Mouse (Mus musculus): ENCODE data around the gene Gabbr2. TPM values are rescaled to one million over a fixed set of nuclear protein-coding genes. Genes with fewer than 3 reads are reported as not detected.

The Gabbr2 gene
- polyA plus RNA-seq, 1 experiment from 2014 or later = 0.78 TPM

GRCm38 (mm10) chr4:46879943-46880342 lies 111.7 kb downstream of the Gabbr2 start:
- Histone ChIP-seq H3K27me3 (replicated peaks; ENCODE audit: control insufficient read depth, insufficient read depth, low read length) (no peaks in the 10 kb centered on the region), H3K9ac (ENCODE audit: low read depth, low read length) (no peak overlapping the region), H3K4me2 (ENCODE audit: low read depth, low read length) (no peak overlapping the region), H3K4me3 (ENCODE audit: low read depth, low read length) (no peak overlapping the region), H3K27ac (replicated peaks; ENCODE audit: low read depth, low read length) (no peak overlapping the region), H3K36me3 (ENCODE audit: control insufficient read depth, insufficient read depth, low read length) (no peaks in the 10 kb centered on the region), H3K9me3 (ENCODE audit: control insufficient read depth, low read length) (no peaks in the 10 kb centered on the region), H3K4me1 (ENCODE audit: control insufficient read depth, insufficient read depth, low read length) (peaks cover 8% of the 10 kb centered on the region; the same call in 1 of the 2 replicates)
- no peak for ATAC-seq (ENCODE audit: low read depth)
- DNase-seq (ENCODE audit: low spot score) = no peak
- 53% methylated on average over 4 of the region's 4 CpGs for WGBS

DNA sequence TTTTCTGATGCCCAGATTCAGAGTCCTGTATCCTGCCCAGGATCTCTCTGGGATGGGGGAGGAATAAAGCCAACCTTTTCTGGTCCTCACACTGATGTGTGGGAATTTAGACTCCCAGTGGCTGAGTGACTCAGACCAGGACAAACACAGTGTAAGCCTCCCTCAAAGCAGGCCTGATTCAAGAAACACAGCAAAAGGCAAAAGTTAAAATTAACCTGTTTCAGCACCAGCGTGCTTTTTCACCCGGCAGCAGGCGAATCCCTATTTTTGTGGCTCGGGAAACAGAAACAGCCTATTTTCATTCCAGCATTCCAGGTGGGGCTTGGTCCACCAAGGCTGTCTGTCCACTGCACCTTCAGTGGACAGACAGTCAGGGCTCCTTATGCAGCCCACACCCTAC lies 118.9 kb downstream of the Gabbr2 start:
- DNase-seq (ENCODE audit: low spot score) = no peak
- 86% methylated on average over 4 of the region's 4 CpGs for WGBS
- no peaks in the 10 kb centered on the region for H3K9me3 ChIP-seq (ENCODE audit: control insufficient read depth, low read length)
- no peak overlapping the region for H3K4me2 ChIP-seq (ENCODE audit: low read depth, low read length)
- no peak for ATAC-seq (ENCODE audit: low read depth)
- H3K36me3 ChIP-seq (ENCODE audit: control insufficient read depth, insufficient read depth, low read length) = no peaks in the 10 kb centered on the region
- H3K4me1 ChIP-seq (ENCODE audit: control insufficient read depth, insufficient read depth, low read length) = no peaks in the 10 kb centered on the region
- H3K9ac ChIP-seq (ENCODE audit: low read depth, low read length) = no peak overlapping the region
- H3K27ac ChIP-seq (replicated peaks; ENCODE audit: low read depth, low read length) = no peak overlapping the region
- H3K27me3 ChIP-seq (replicated peaks; ENCODE audit: control insufficient read depth, insufficient read depth, low read length) = no peaks in the 10 kb centered on the region; the same call in 1 of the 2 replicates
- no peak overlapping the region for H3K4me3 ChIP-seq (ENCODE audit: low read depth, low read length)

DNA sequence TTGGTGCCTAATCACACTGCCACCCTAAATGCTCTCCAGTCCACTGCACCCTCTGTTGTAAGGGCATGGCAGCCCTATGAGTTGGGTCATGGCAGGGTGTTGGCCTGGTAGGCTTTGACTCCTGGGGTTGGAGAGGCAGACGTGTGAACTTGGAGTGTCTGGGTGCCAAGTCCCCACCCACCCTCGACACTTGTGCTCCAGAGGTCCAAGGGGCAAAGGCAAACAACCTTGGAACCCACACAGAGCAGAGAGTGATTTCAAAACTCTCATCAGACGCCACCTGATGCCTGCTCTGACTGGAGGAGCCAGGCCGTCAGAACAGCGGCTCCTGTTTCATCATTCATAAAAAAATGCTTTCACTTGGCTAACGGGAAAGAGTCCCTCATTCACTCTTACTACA lies 121.5 kb downstream of the Gabbr2 start:
- no peaks in the 10 kb centered on the region; the same call in 1 of the 2 replicates for H3K27me3 ChIP-seq (replicated peaks; ENCODE audit: control insufficient read depth, insufficient read depth, low read length)
- H3K9ac ChIP-seq (ENCODE audit: low read depth, low read length) = no peak overlapping the region
- H3K4me3 ChIP-seq (ENCODE audit: low read depth, low read length) = no peak overlapping the region
- DNase-seq (ENCODE audit: low spot score) = no peak
- no peak overlapping the region for H3K4me2 ChIP-seq (ENCODE audit: low read depth, low read length)
- no peaks in the 10 kb centered on the region for H3K36me3 ChIP-seq (ENCODE audit: control insufficient read depth, insufficient read depth, low read length)
- no peaks in the 10 kb centered on the region for H3K9me3 ChIP-seq (ENCODE audit: control insufficient read depth, low read length)
- WGBS = 38% methylated on average over 6 of the region's 6 CpGs
- no peaks in the 10 kb centered on the region for H3K4me1 ChIP-seq (ENCODE audit: control insufficient read depth, insufficient read depth, low read length)
- no peak for ATAC-seq (ENCODE audit: low read depth)
- no peak overlapping the region for H3K27ac ChIP-seq (replicated peaks; ENCODE audit: low read depth, low read length)

GRCm38 (mm10) chr4:46869380-46869779 lies 122.3 kb downstream of the Gabbr2 start:
- H3K27ac ChIP-seq (replicated peaks; ENCODE audit: low read depth, low read length) = no peak overlapping the region
- H3K36me3 ChIP-seq (ENCODE audit: control insufficient read depth, insufficient read depth, low read length) = no peaks in the 10 kb centered on the region
- H3K4me2 ChIP-seq (ENCODE audit: low read depth, low read length) = no peak overlapping the region
- 86% methylated on average over 2 of the region's 2 CpGs for WGBS
- no peaks in the 10 kb centered on the region; the same call in 1 of the 2 replicates for H3K4me1 ChIP-seq (ENCODE audit: control insufficient read depth, insufficient read depth, low read length)
- DNase-seq (ENCODE audit: low spot score) (no peak), ATAC-seq (ENCODE audit: low read depth) (no peak)
- no peak overlapping the region for H3K4me3 ChIP-seq (ENCODE audit: low read depth, low read length)
- H3K27me3 ChIP-seq (replicated peaks; ENCODE audit: control insufficient read depth, insufficient read depth, low read length) = no peaks in the 10 kb centered on the region; the same call in 1 of the 2 replicates
- no peak overlapping the region for H3K9ac ChIP-seq (ENCODE audit: low read depth, low read length)
- H3K9me3 ChIP-seq (ENCODE audit: control insufficient read depth, low read length) = no peaks in the 10 kb centered on the region

DNA sequence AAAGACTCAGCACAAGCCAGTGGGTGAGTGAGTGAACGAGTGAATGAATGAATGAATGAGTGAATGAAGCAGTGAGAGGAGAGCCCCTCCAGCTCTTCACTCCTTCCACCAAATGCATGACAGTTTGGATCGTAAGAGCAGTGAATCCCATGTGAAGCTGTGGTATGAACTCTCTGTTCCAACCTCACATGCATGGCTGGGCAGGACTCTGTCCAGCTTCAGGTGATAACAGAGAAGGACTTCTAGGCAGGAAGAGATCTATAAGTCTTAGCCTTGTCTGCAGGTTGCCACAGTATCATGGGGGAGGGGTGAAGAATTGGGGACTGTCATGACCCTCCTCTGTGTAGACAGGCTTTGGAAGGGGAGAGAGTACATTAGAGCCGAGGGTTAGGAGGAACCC lies 122.8 kb downstream of the Gabbr2 start:
- Histone ChIP-seq H3K9ac (ENCODE audit: low read depth, low read length) (no peak overlapping the region), H3K4me3 (ENCODE audit: low read depth, low read length) (no peak overlapping the region), H3K27ac (replicated peaks; ENCODE audit: low read depth, low read length) (no peak overlapping the region), H3K4me2 (ENCODE audit: low read depth, low read length) (no peak overlapping the region), H3K9me3 (ENCODE audit: control insufficient read depth, low read length) (no peaks in the 10 kb centered on the region), H3K36me3 (ENCODE audit: control insufficient read depth, insufficient read depth, low read length) (no peaks in the 10 kb centered on the region), H3K27me3 (replicated peaks; ENCODE audit: control insufficient read depth, insufficient read depth, low read length) (no peaks in the 10 kb centered on the region; the same call in 1 of the 2 replicates), H3K4me1 (ENCODE audit: control insufficient read depth, insufficient read depth, low read length) (no peaks in the 10 kb centered on the region; the same call in 1 of the 2 replicates)
- ATAC-seq (ENCODE audit: low read depth) = no peak
- 92% methylated on average over 3 of the region's 3 CpGs for WGBS
- DNase-seq (ENCODE audit: low spot score) = no peak

GRCm38 (mm10) chr4:46868181-46868580 lies 123.5 kb downstream of the Gabbr2 start:
- no peak for DNase-seq (ENCODE audit: low spot score)
- 72% methylated on average over 5 of the region's 5 CpGs for WGBS
- Histone ChIP-seq H3K4me2 (ENCODE audit: low read depth, low read length) (no peak overlapping the region), H3K27me3 (replicated peaks; ENCODE audit: control insufficient read depth, insufficient read depth, low read length) (no peaks in the 10 kb centered on the region; the same call in 1 of the 2 replicates), H3K9ac (ENCODE audit: low read depth, low read length) (no peak overlapping the region), H3K4me3 (ENCODE audit: low read depth, low read length) (no peak overlapping the region), H3K36me3 (ENCODE audit: control insufficient read depth, insufficient read depth, low read length) (no peaks in the 10 kb centered on the region), H3K4me1 (ENCODE audit: control insufficient read depth, insufficient read depth, low read length) (no peaks in the 10 kb centered on the region; the same call in 1 of the 2 replicates), H3K27ac (replicated peaks; ENCODE audit: low read depth, low read length) (no peak overlapping the region), H3K9me3 (ENCODE audit: control insufficient read depth, low read length) (no peaks in the 10 kb centered on the region)
- ATAC-seq (ENCODE audit: low read depth) = no peak

DNA sequence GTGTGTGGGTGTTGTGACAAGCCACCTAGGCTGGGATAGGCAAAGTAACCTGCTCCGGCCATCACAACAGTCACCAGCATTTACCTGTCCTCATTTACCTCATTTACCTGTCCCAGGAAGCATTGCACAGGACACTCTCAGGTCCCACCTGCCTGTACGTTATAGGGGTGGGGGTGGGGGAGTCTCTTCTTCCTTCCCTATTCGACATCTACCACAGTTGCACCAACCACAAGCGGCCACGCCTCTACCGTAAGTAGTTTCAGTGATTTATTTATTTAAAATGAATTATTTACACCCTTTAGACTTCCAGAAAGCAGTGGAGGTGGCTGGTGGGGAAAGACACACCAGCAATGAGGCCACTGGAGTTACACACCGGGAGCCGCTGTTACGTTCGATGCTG lies 123.9 kb downstream of the Gabbr2 start:
- H3K4me2 ChIP-seq (ENCODE audit: low read depth, low read length) = no peak overlapping the region
- DNase-seq (ENCODE audit: low spot score) (no peak), ATAC-seq (ENCODE audit: low read depth) (no peak)
- H3K9me3 ChIP-seq (ENCODE audit: control insufficient read depth, low read length) = no peaks in the 10 kb centered on the region
- H3K4me1 ChIP-seq (ENCODE audit: control insufficient read depth, insufficient read depth, low read length) = no peaks in the 10 kb centered on the region; the same call in 1 of the 2 replicates
- no peaks in the 10 kb centered on the region for H3K36me3 ChIP-seq (ENCODE audit: control insufficient read depth, insufficient read depth, low read length)
- H3K27me3 ChIP-seq (replicated peaks; ENCODE audit: control insufficient read depth, insufficient read depth, low read length) = no peaks in the 10 kb centered on the region; the same call in 1 of the 2 replicates
- no peak overlapping the region for H3K27ac ChIP-seq (replicated peaks; ENCODE audit: low read depth, low read length)
- 85% methylated on average over 10 of the region's 10 CpGs for WGBS
- no peak overlapping the region for H3K9ac ChIP-seq (ENCODE audit: low read depth, low read length)
- no peak overlapping the region for H3K4me3 ChIP-seq (ENCODE audit: low read depth, low read length)

DNA sequence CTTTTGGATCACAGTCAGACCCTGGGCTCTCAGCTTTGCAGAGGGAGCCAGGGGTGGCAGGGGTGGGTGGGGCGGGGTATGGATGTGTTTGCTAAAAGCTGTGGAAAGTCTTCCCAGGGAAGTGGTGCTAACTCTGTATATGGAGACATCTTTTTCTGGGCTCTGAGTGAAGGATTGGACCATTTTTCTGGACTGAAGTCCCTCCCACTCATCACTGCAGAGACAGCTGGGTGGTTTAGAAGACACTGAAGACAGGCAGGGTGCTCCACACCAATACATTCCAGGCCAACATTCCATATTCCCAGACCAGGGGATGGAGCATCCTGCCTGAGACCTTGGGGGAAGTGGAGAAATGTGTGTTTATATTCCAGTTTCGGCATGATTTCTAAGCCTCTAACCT lies 125.6 kb downstream of the Gabbr2 start:
- Histone ChIP-seq H3K27ac (replicated peaks; ENCODE audit: low read depth, low read length) (no peak overlapping the region), H3K9me3 (ENCODE audit: control insufficient read depth, low read length) (no peaks in the 10 kb centered on the region), H3K4me3 (ENCODE audit: low read depth, low read length) (no peak overlapping the region), H3K9ac (ENCODE audit: low read depth, low read length) (no peak overlapping the region), H3K4me1 (ENCODE audit: control insufficient read depth, insufficient read depth, low read length) (no peaks in the 10 kb centered on the region; the same call in 1 of the 2 replicates), H3K27me3 (replicated peaks; ENCODE audit: control insufficient read depth, insufficient read depth, low read length) (no peaks in the 10 kb centered on the region; the same call in 1 of the 2 replicates), H3K4me2 (ENCODE audit: low read depth, low read length) (no peak overlapping the region), H3K36me3 (ENCODE audit: control insufficient read depth, insufficient read depth, low read length) (no peaks in the 10 kb centered on the region)
- no peak for ATAC-seq (ENCODE audit: low read depth)
- no peak for DNase-seq (ENCODE audit: low spot score)
- WGBS = 76% methylated on average over 2 of the region's 2 CpGs

DNA sequence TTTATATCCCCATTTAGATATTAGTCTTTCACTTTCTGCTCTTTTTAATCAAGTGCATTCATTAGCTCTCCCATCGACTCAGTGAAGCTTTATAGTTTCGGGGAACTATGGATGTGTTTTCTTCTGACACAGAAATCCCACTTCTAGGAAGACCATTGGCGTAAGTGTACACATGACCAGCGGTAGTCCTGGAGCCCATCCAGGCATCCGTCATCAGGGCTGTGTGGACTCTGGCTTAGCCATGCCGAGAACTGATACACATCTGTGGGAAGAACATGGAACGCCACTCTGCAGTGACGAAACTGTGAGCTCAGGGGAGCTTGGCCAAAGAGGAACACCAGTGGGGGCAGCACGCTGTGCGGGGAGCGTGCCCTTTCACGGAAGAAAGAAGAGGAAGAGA lies 128.0 kb downstream of the Gabbr2 start:
- Histone ChIP-seq H3K27ac (replicated peaks; ENCODE audit: low read depth, low read length) (no peak overlapping the region), H3K27me3 (replicated peaks; ENCODE audit: control insufficient read depth, insufficient read depth, low read length) (no peaks in the 10 kb centered on the region), H3K36me3 (ENCODE audit: control insufficient read depth, insufficient read depth, low read length) (no peaks in the 10 kb centered on the region), H3K4me2 (ENCODE audit: low read depth, low read length) (no peak overlapping the region), H3K9ac (ENCODE audit: low read depth, low read length) (no peak overlapping the region), H3K9me3 (ENCODE audit: control insufficient read depth, low read length) (no peaks in the 10 kb centered on the region), H3K4me1 (ENCODE audit: control insufficient read depth, insufficient read depth, low read length) (peaks cover 5% of the 10 kb centered on the region; the same call in 1 of the 2 replicates), H3K4me3 (ENCODE audit: low read depth, low read length) (no peak overlapping the region)
- ATAC-seq (ENCODE audit: low read depth) (no peak), DNase-seq (ENCODE audit: low spot score) (no peak)
- WGBS = 71% methylated on average over 12 of the region's 12 CpGs
